Mouse (Mus musculus) olfactory bulb, adult 2 months (tissue): ENCODE measurements around the gene Ptms. TPM values are rescaled to one million over a fixed set of nuclear protein-coding genes. Genes with fewer than 3 reads are reported as not detected.
A peak's percentile ranks its signal among the peaks of the same experiment; 100 is the strongest.

Source experiments
- H3K27ac ChIP-seq: fragments of 200-500 bp; 2 replicates; pipeline ENCODE4 v1.5.1; 2012; ENCODE audit warnings: low read depth, low read length; ENCODE audit not compliant: insufficient read depth
- H3K4me1 ChIP-seq: fragments of 200-500 bp; 2 replicates; pipeline ENCODE4 v1.6.1; 2012; ENCODE audit warnings: low read length; ENCODE audit not compliant: control insufficient read depth, insufficient read depth
- H3K4me3 ChIP-seq: fragments of 200-500 bp; 2 replicates; pipeline ENCODE4 v1.5.1; 2012; ENCODE audit warnings: mild to moderate bottlenecking, low read depth, low read length, moderate library complexity; ENCODE audit not compliant: insufficient read depth
- CTCF ChIP-seq: fragments of 200-500 bp; IDR thresholded peaks from 2 replicates; pipeline ENCODE4 v1.5.1; 2012; ENCODE audit warnings: low read depth, mild to moderate bottlenecking, low read length, moderate library complexity; ENCODE audit not compliant: insufficient read depth
- POLR2A ChIP-seq: fragments of 200-500 bp; IDR thresholded peaks from 2 replicates; pipeline ENCODE4 v1.6.1; 2012; ENCODE audit warnings: mild to moderate bottlenecking, low read depth, low read length, moderate library complexity; ENCODE audit not compliant: insufficient read depth
- WGBS: fragments of 180-500 bp; shearing (Covaris S2); methylation state at CpG from one replicate; pipeline ENCODE4 v1.1.7; 2018; 5-methylcytosine and 5-hydroxymethylcytosine counted together
- polyA plus RNA-seq: library from polyadenylated mRNA; stranded (reverse); fragments of >200 nt; gene quantifications from 2 replicates; pipeline ENCODE4 v1.2.4, GENCODE M21; 2012; ENCODE audit warnings: low replicate concordance; ENCODE audit not compliant: missing spikeins, insufficient read depth, insufficient read length

The Ptms gene
- polyA plus RNA-seq, result not detected in 2 replicates

GRCm38 (mm10) chr6:124919695-124920317 lies at the start of gene Ptms:
Ptms (minus strand) TSS chr6:124920103.
- TF ChIP-seq POLR2A, result peak; percentile 41; the same call in 1 of the 2 replicates
- TF ChIP-seq CTCF, result no peak

DNA sequence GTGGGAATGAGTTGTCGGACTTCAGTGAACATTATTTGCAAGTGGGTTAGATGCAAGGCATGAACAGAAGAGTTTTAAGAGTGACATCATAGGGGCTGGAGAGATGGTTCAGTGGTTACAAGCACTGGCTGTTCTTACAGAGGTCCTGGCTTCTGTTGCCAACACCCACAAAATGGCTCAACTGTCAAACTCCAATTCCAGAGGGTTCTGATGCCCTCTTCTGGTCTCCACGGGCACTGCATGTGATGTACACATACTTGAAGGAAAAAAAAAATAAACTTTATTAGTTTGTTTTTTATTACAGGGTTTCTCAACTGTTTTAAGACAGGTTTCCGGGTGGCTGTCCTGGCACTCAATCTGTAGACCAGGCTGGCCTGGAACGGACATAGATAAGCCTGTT lies 47.9 kb upstream of the Ptms start:
- TF ChIP-seq CTCF (no peak), POLR2A (no peak)
- no peak overlapping the region for H3K4me3 ChIP-seq
- H3K27ac ChIP-seq, result no peak overlapping the region
- WGBS, result 67% methylated on average over 4 of the region's 4 CpGs
- H3K4me1 ChIP-seq, result peaks cover 6% of the 10 kb centered on the region

More at GRCm38 (mm10) chr6:124919695-124920317, at the start of gene Ptms:
- peaks cover 33% of the 10 kb centered on the region for H3K4me1 ChIP-seq
- peak within 1 kb of the TSS; percentile 56 for H3K4me3 ChIP-seq
- 2% methylated on average over 13 of the region's 13 CpGs for WGBS
- peak within 1 kb of the TSS; percentile 100 for H3K27ac ChIP-seq

GRCm38 (mm10) chr6:124966466-124967118 lies 46.7 kb upstream of the Ptms start:
- Histone ChIP-seq H3K27ac (no peak overlapping the region), H3K4me1 (peaks cover 6% of the 10 kb centered on the region), H3K4me3 (no peak overlapping the region)
- 97% methylated on average over 7 of the region's 7 CpGs for WGBS
- no peak for TF ChIP-seq POLR2A
- no peak for TF ChIP-seq CTCF

- Histone ChIP-seq H3K27ac (peak overlapping the region; percentile 74; the same call in 1 of the 2 replicates), H3K4me3 (peak overlapping the region; percentile 92), H3K4me1 (peaks cover 6% of the 10 kb centered on the region)
- TF ChIP-seq CTCF, result no peak
- no peak for TF ChIP-seq POLR2A
- 8% methylated on average over 15 of the region's 15 CpGs for WGBS
Measured at GRCm38 (mm10) chr6:124965747-124966146, 45.8 kb upstream of the Ptms start.

DNA sequence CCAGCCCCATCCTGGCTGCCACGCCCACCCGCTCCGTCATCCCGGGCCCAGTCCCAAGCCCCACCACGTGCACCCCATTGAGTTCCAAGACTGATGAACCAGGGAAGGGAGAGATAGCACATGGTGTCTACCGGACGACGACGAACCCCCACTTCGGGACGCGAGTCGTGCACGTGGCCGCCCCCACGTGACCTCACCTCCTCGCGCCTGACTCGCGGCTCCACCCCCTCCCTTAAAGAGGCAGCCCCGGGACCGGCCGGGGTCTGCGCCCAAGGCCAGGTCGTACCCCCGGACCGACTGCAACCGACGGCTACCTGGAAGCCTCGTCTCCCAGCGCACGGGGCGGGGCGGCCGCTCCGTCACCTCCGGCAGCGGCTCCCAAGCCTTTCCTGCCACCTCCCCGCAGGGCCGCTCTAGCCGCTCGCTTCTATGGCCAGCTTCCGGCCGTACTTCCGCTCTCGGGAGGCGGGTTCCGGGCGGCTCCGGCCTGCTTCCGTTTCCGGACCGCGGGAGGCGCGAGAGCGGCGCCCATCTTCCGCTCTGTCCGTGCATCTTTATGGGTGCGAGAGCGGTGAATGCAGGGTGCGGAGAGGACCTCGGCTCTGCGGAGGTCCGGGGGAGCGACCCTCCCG lies 45.3 kb upstream of the Ptms start, which contains the start of gene Cops7a:
Cops7a (minus strand) TSS at position 451 of the 632 bp plus-strand sequence.
- Histone ChIP-seq H3K27ac (peak within 1 kb of the TSS; percentile 92), H3K4me3 (peak within 1 kb of the TSS; percentile 92), H3K4me1 (peaks cover 6% of the 10 kb centered on the region)
- under 1% methylated on average over 68 of the region's 68 CpGs for WGBS
- TF ChIP-seq CTCF, result no peak
- peak; percentile 60 for TF ChIP-seq POLR2A

- TF ChIP-seq POLR2A (no peak), CTCF (no peak)
- Histone ChIP-seq H3K4me1 (peaks cover 6% of the 10 kb centered on the region), H3K4me3 (peak overlapping the region; percentile 92), H3K27ac (no peak overlapping the region)
- 39% methylated on average over 16 of the region's 16 CpGs for WGBS
Measured at GRCm38 (mm10) chr6:124964638-124965037, 44.7 kb upstream of the Ptms start.

DNA sequence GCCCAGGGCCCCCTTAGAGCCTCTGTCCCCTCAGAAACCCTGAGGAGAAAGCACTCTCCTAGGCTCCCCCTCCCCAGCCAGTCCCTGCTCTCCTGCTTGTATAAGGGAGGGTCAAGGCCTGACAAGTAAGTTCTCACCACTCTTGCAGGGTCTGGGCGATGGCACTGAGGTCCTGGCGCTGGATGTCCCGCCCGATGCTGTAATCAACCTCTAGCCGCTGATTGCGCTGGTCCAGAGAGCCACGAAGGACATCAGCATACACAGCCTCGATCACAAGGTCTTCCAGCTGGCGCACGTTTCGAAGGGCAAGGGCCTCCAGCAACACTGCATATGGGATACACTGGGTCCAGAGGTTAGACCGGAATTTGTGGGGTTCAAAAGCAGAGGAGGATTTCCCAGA lies 41.1 kb upstream of the Ptms start:
- no peak overlapping the region for H3K4me3 ChIP-seq
- H3K27ac ChIP-seq, result no peak overlapping the region
- TF ChIP-seq POLR2A (no peak), CTCF (no peak)
- H3K4me1 ChIP-seq, result peaks cover 6% of the 10 kb centered on the region
- WGBS, result 95% methylated on average over 12 of the region's 12 CpGs

- no peak overlapping the region for H3K4me3 ChIP-seq
- no peak for TF ChIP-seq CTCF
- TF ChIP-seq POLR2A, result no peak
- peaks cover 5% of the 10 kb centered on the region for H3K4me1 ChIP-seq
- WGBS, result 88% methylated on average over 13 of the region's 13 CpGs
- H3K27ac ChIP-seq, result no peak overlapping the region
Measured at GRCm38 (mm10) chr6:124959960-124960359, 40.1 kb upstream of the Ptms start.

DNA sequence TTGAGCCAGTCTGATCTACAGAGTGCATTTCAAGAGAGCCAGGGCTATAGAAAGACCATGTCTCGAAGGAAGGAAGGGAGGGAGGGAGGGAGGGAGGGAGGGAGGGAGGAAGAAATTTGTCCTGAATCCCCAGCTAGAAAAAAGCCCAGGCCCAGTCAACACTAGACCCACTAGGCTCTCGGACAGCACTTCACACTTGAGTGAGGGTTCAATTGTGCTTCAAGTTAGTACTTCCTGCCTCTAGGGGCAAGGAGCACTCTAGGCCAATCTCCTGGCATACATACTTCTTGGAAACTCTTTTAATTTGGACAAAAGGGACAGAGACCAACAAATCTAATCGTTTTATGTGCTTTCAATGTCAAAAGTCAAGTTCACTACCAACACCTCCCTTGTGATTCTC lies 38.2 kb upstream of the Ptms start:
- no peaks in the 10 kb centered on the region for H3K4me1 ChIP-seq
- TF ChIP-seq POLR2A (no peak), CTCF (no peak)
- H3K4me3 ChIP-seq, result no peak overlapping the region
- 93% methylated on average over 3 of the region's 3 CpGs for WGBS
- no peak overlapping the region for H3K27ac ChIP-seq
